Mouse (Mus musculus) intestine, postnatal 0 days (tissue): Measurements from ENCODE around the gene D430041D05Rik. TPM values are rescaled to one million over a fixed set of nuclear protein-coding genes. Genes with fewer than 3 reads are reported as not detected.

Experiments
- ATAC-seq: fragments of 200-750 bp; cut with Nextera tagmentation; 2 replicates; pipeline ENCODE4 v1.8.0; 2017; ENCODE audit warnings: mild to moderate bottlenecking, moderate TSS enrichment, moderate library complexity
- H3K27ac ChIP-seq: fragments of 300-500 bp; sonication (generic); 2 replicates; pipeline ENCODE4 v1.5.1; 2014; ENCODE audit warnings: mild to moderate bottlenecking, low read depth, low read length, moderate library complexity
- H3K27me3 ChIP-seq: fragments of 300-500 bp; sonication (generic); replicated peaks from 2 replicates; pipeline ENCODE4 v1.6.1; 2014; ENCODE audit warnings: low read length, mixed read lengths; ENCODE audit not compliant: control insufficient read depth, insufficient read depth
- H3K36me3 ChIP-seq: fragments of 300-500 bp; sonication (generic); 2 replicates; pipeline ENCODE4 v1.6.1; 2014; ENCODE audit warnings: mild to moderate bottlenecking, moderate library complexity; ENCODE audit not compliant: control insufficient read depth, insufficient read depth
- H3K4me1 ChIP-seq: fragments of 300-500 bp; sonication (generic); replicated peaks from 2 replicates; pipeline ENCODE4 v1.6.1; 2014; ENCODE audit warnings: antibody characterized with exemption, low read length, mixed read lengths; ENCODE audit not compliant: control insufficient read depth, insufficient read depth
- H3K4me2 ChIP-seq: fragments of 300-500 bp; sonication (generic); replicated peaks from 2 replicates; pipeline ENCODE4 v1.6.1; 2014; ENCODE audit warnings: low read depth, mild to moderate bottlenecking, moderate library complexity
- H3K4me3 ChIP-seq: fragments of 300-500 bp; sonication (generic); 2 replicates; pipeline ENCODE4 v1.5.1; 2014; ENCODE audit warnings: low read depth, low read length
- H3K9ac ChIP-seq: fragments of 300-500 bp; sonication (generic); 2 replicates; pipeline ENCODE4 v1.6.1; 2014; ENCODE audit warnings: mild to moderate bottlenecking, low read depth, low read length
- H3K9me3 ChIP-seq: fragments of 300-500 bp; sonication (generic); 2 replicates; pipeline ENCODE4 v1.6.1; 2016; ENCODE audit warnings: mixed run types; ENCODE audit not compliant: control insufficient read depth
- CTCF ChIP-seq: sonication (generic); IDR thresholded peaks from 2 replicates; pipeline ENCODE4 v1.5.1; 2016; ENCODE audit warnings: low read depth, mild to moderate bottlenecking, control low read depth, antibody characterized with exemption, moderate library complexity
- WGBS: fragments of 180-500 bp; shearing (Covaris S2); extraction: QIAGEN DNeasy Blood & Tissue Kit; methylation state at CpG from one replicate; pipeline ENCODE4 v1.1.7; 2014; 5-methylcytosine and 5-hydroxymethylcytosine counted together
- polyA plus RNA-seq: library from polyadenylated mRNA; unstranded; fragments of >200 nt; fragmentation: Nextera tagmentation; extraction: Ambion mirVana; gene quantifications from 2 replicates; pipeline ENCODE4 v1.2.1, GENCODE M21; 2015

Gene D430041D05Rik
- polyA plus RNA-seq, 1 experiment from 2014 or later = 0.05 TPM

DNA sequence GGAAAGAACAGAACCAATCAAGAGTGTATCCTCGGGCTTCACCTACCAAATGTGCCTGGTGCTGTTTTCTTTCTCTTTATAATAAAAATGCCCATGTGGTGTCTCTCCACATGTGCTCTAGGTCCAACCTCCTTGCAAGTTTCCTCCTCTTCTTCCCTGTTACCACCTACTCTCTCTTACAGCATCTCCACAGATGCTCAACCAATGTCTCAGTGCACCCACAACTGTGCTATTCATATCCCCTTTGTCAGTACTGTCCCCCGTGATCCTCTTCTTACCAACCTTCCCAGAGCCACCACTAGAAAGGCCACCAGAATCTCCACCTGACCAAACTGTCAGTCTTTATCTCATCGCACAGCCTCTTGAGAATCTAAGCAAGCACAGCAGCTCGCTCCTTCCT lies 184.8 kb downstream of the D430041D05Rik start:
- no peak for TF ChIP-seq CTCF
- Histone ChIP-seq H3K9me3 (no peaks in the 10 kb centered on the region), H3K36me3 (no peaks in the 10 kb centered on the region), H3K27ac (no peak overlapping the region), H3K4me3 (no peak overlapping the region), H3K27me3 (no peaks in the 10 kb centered on the region), H3K4me1 (no peaks in the 10 kb centered on the region), H3K4me2 (no peak overlapping the region), H3K9ac (no peak overlapping the region)
- ATAC-seq = no peak
- WGBS = 84% methylated on average over 4 of the region's 4 CpGs

DNA sequence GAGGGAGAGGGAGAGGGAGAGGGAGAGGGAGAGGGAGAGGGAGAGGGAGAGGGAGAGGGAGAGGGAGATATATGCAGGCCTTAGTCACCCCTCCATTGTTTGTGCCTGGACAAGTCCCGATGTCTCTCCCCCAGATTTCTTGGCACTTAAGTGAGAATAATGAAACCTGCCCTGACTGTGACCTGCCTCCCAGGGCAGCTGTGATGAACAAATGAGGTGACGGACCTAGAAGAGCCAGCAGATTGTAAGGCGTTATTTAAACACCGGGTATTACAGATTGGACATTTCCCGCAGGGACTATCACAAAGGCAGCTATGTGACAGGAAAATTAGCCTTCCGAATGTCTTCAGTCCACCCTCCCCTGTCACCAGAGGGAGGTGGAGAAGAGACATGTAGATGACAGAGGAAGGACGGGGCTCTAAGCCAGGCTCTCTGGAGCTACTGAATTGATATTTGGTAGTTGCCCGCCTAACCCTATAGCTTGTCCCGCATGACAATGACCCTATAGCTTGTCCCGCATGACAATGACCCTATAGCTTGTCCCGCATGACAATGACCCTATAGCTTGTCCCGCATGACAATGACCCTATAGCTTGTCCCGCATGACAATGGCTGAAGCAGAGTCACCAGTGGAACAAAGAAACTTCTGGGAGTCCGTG lies 191.0 kb downstream of the D430041D05Rik start:
- WGBS = 82% methylated on average over 14 of the region's 14 CpGs
- H3K27ac ChIP-seq = no peak overlapping the region
- no peak overlapping the region for H3K4me2 ChIP-seq
- no peaks in the 10 kb centered on the region for H3K27me3 ChIP-seq
- no peak overlapping the region for H3K9ac ChIP-seq
- no peak for ATAC-seq
- no peaks in the 10 kb centered on the region for H3K36me3 ChIP-seq
- no peak for TF ChIP-seq CTCF
- no peaks in the 10 kb centered on the region for H3K9me3 ChIP-seq
- no peaks in the 10 kb centered on the region for H3K4me1 ChIP-seq
- H3K4me3 ChIP-seq = no peak overlapping the region

DNA sequence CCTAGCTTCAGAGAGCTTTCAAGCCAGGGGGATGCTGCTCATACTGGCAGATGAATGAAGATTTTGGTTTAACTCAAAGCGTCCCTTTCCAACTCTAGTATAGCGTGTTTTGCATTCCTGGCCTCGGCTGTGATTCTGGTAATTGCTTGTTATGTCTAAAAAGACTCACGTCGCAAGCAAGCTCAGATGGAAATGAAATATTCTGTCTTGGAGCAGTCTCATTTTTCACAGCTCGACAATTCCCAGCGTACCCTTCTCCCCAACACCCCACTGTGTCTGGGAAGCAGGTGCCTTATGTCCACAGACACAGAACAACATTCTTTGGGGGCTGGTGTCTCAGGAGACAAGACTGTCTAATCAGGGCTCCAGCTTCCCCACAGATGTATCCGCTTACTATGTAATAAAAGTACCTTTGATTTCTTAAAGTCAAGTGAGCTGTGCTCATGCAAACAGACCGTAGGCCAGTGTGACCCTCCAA lies 192.2 kb downstream of the D430041D05Rik start:
- WGBS = 64% methylated on average over 9 of the region's 9 CpGs
- ATAC-seq = no peak
- Histone ChIP-seq H3K27ac (no peak overlapping the region), H3K4me3 (no peak overlapping the region), H3K27me3 (no peaks in the 10 kb centered on the region), H3K4me1 (no peaks in the 10 kb centered on the region), H3K9ac (no peak overlapping the region), H3K36me3 (no peaks in the 10 kb centered on the region), H3K9me3 (no peaks in the 10 kb centered on the region), H3K4me2 (no peak overlapping the region)
- TF ChIP-seq CTCF = no peak

DNA sequence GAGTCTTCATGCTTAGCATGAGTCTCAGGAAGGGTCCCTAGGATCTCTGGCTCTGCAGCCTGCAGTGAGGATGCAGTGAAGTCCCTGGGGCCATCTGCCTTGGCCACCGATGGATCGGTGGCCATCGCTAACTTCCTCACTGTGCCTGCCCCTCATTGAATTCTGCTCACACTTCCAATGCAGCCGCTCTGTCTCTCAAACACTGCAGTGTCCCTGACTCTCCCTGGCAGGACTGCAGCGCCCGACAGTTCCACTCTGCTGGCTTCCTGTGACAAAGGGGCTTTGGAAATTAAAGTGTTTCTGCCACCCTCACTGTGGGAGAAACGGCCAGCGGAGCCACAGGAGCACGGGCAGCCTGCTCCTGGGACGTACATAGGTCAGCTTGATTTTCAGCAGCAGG lies 192.7 kb downstream of the D430041D05Rik start:
- H3K4me1 ChIP-seq = no peaks in the 10 kb centered on the region
- no peaks in the 10 kb centered on the region for H3K9me3 ChIP-seq
- H3K4me3 ChIP-seq = no peak overlapping the region
- no peaks in the 10 kb centered on the region for H3K36me3 ChIP-seq
- WGBS = 76% methylated on average over 10 of the region's 10 CpGs
- no peak for TF ChIP-seq CTCF
- no peaks in the 10 kb centered on the region for H3K27me3 ChIP-seq
- no peak for ATAC-seq
- no peak overlapping the region for H3K27ac ChIP-seq
- no peak overlapping the region for H3K9ac ChIP-seq
- H3K4me2 ChIP-seq = no peak overlapping the region

DNA sequence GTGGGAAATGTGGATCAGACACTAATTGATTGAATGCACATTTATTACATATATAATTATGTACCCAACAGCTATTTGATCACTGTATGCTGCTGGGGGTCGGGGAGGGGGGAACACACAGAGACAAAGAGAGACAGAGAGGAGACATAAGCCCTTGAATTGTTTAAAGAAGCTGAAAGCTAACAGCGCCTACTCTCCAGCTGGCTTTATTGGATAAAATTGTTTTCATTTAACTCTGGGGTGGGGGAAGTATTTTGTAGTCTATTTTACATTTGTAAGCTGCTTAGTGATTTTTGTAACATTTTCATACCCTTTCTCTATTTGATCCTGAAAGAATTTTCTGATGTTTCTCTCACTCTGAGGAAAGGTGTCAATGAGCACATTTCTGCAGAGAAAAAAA lies 201.4 kb downstream of the D430041D05Rik start:
- no peak for TF ChIP-seq CTCF
- H3K36me3 ChIP-seq = no peaks in the 10 kb centered on the region
- no peaks in the 10 kb centered on the region for H3K27me3 ChIP-seq
- ATAC-seq = no peak
- no peak overlapping the region for H3K4me2 ChIP-seq
- H3K4me3 ChIP-seq = no peak overlapping the region
- WGBS = 58% methylated on average over 2 of the region's 2 CpGs
- H3K27ac ChIP-seq = no peak overlapping the region
- no peak overlapping the region for H3K9ac ChIP-seq
- no peaks in the 10 kb centered on the region for H3K4me1 ChIP-seq
- no peaks in the 10 kb centered on the region for H3K9me3 ChIP-seq

DNA sequence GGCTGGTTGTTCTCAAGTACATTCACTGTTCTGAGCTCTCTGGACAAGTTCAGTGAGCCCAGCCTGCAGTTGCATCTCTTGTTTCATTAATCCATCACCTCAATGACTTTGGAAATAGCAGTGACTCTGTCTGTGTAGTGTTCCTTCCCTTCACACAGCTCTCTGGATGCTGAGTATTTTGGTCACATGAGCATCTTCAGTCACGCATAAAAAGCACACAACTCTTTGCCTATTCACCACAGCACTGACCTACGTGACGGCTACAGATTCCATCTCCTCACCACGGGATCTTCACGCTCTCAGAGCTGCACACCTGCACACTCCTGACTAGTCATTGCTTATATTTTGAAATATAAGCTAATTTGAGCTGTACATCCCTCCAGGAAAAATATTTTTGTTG lies 202.4 kb downstream of the D430041D05Rik start:
- 77% methylated on average over 5 of the region's 5 CpGs for WGBS
- Histone ChIP-seq H3K27ac (no peak overlapping the region), H3K9me3 (no peaks in the 10 kb centered on the region), H3K4me3 (no peak overlapping the region), H3K27me3 (no peaks in the 10 kb centered on the region), H3K36me3 (no peaks in the 10 kb centered on the region), H3K4me2 (no peak overlapping the region), H3K4me1 (no peaks in the 10 kb centered on the region), H3K9ac (no peak overlapping the region)
- ATAC-seq = no peak
- no peak for TF ChIP-seq CTCF
